Mouse (Mus musculus): ENCODE measurements at regions not wholly inside any gene's neighbourhood (a gene's known extent, or its start where the extent isn't known, plus 50 kb on each side); places are given as distances from the start of the nearest gene placed in this dataset.

- no peak for DNase-seq
Measured at GRCm38 (mm10) chr3:9884691-9885354, 203.1 kb upstream of the Gm9833 start.

- peak; percentile 34 for DNase-seq
Measured at GRCm38 (mm10) chr3:9885565-9885964, 202.3 kb upstream of the Gm9833 start.

- DNase-seq: no peak
Measured at GRCm38 (mm10) chr3:9886077-9886476, 201.8 kb upstream of the Gm9833 start.

- DNase-seq: no peak
Measured at GRCm38 (mm10) chr3:9886765-9887626, 200.9 kb upstream of the Gm9833 start.

GRCm38 (mm10) chr3:9887627-9887994, 200.3 kb upstream of the Gm9833 start:
- DNase-seq: no peak

- DNase-seq: no peak
Measured at GRCm38 (mm10) chr3:9888051-9888450, 199.9 kb upstream of the Gm9833 start.

GRCm38 (mm10) chr3:9892884-9893494, 194.9 kb upstream of the Gm9833 start:
- DNase-seq: no peak

- no peak for DNase-seq
Measured at GRCm38 (mm10) chr3:9895396-9896135, 192.3 kb upstream of the Gm9833 start.

GRCm38 (mm10) chr3:9896303-9896702, 191.6 kb upstream of the Gm9833 start:
- DNase-seq: no peak

- DNase-seq: no peak
Measured at GRCm38 (mm10) chr3:9901663-9902062, 186.2 kb upstream of the Gm9833 start.

GRCm38 (mm10) chr3:9913357-9913756, 174.6 kb upstream of the Gm9833 start:
- DNase-seq: no peak

GRCm38 (mm10) chr3:9916538-9917106, 171.3 kb upstream of the Gm9833 start:
- no peak for DNase-seq

- DNase-seq: no peak
Measured at GRCm38 (mm10) chr3:9920331-9920730, 167.6 kb upstream of the Gm9833 start.

- no peak for DNase-seq
Measured at GRCm38 (mm10) chr3:9921730-9922129, 166.2 kb upstream of the Gm9833 start.

- DNase-seq: no peak
Measured at GRCm38 (mm10) chr3:9922541-9923046, 165.3 kb upstream of the Gm9833 start.

GRCm38 (mm10) chr3:9924630-9925029, 163.3 kb upstream of the Gm9833 start:
- no peak for DNase-seq

GRCm38 (mm10) chr3:9936853-9937441, 151.0 kb upstream of the Gm9833 start:
- DNase-seq: no peak

GRCm38 (mm10) chr3:9938651-9939050, 149.3 kb upstream of the Gm9833 start:
- DNase-seq: no peak

- DNase-seq: no peak
Measured at GRCm38 (mm10) chr3:9942631-9943030, 145.3 kb upstream of the Gm9833 start.

- DNase-seq: peak; percentile 80
Measured at GRCm38 (mm10) chr3:9947357-9948065, 140.4 kb upstream of the Gm9833 start.

GRCm38 (mm10) chr3:9948114-9948513, 139.8 kb upstream of the Gm9833 start:
- no peak for DNase-seq

- DNase-seq: no peak
Measured at GRCm38 (mm10) chr3:9957870-9958269, 130.0 kb upstream of the Gm9833 start.
